Mouse (Mus musculus): ENCODE measurements at regions not wholly inside any gene's neighbourhood (a gene's known extent, or its start where the extent isn't known, plus 50 kb on each side); places are given as distances from the start of the nearest gene placed in this dataset.

- DNase-seq (ENCODE audit: low read depth): no peak
Observed at GRCm38 (mm10) chr4:12272378-12272777, 100.6 kb upstream of the Fam92a start.

DNA sequence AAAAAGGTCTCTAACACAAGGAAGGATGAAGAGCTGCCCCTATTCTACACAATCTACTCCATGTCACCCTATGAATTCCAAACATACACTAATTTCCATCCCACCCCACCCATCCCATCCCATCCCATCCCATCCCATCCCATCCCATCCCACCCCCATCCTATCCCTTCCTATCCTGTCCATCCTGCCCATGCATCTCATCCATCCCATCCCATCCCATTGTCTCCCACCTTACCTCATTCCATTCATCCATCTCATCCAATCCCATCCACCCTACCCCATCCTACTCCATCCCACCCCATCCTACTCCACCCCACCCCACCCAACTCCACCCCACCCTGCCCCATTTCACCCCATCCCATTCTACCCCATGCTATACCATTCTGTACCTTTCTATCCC is 91.9 kb upstream of the Fam92a start:
- DNase-seq (ENCODE audit: low read depth): no peak

DNA sequence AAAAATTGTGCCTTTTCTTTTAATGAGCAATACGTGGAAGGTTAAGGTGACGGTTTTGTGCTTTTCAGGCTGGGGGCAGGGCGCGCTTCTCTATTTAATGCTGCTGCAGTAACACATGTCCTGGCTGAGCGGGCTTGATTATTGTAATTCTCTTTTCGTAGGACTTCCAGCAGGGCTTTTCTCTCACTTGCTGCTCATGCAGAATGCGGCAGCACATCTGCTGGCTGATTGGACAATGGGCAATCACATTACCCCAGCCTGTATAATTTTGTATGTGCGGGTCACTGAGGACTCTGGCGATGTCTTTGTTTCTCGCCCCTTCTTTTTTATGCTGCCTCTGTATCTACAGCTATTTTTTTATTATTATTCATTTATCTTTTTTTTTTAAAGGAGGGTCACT is 91.4 kb upstream of the Fam92a start:
- no peak for DNase-seq (ENCODE audit: low read depth)

DNA sequence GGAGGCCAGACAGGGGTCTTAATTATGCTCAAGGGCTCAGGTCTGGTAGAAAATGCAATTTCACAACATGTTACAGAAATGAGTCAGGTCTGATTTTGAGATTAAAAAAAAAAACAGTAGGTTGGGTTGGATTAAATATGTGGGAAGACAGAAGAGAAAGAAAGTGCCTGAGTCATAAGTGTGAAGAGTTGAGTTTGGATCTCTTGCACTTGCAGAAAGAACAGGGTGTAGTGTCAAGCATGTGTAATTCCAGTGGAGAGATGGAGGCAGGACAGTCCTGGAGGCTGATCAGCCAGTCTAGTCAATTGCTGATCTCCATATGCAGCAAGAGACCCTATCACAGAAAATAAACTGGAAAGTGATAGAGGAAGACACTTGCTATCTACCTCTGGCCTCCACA is 76.2 kb upstream of the Fam92a start:
- DNase-seq (ENCODE audit: low read depth): no peak

GRCm38 (mm10) chr4:12246595-12246994 is 74.8 kb upstream of the Fam92a start:
- no peak for DNase-seq (ENCODE audit: low read depth)

DNA sequence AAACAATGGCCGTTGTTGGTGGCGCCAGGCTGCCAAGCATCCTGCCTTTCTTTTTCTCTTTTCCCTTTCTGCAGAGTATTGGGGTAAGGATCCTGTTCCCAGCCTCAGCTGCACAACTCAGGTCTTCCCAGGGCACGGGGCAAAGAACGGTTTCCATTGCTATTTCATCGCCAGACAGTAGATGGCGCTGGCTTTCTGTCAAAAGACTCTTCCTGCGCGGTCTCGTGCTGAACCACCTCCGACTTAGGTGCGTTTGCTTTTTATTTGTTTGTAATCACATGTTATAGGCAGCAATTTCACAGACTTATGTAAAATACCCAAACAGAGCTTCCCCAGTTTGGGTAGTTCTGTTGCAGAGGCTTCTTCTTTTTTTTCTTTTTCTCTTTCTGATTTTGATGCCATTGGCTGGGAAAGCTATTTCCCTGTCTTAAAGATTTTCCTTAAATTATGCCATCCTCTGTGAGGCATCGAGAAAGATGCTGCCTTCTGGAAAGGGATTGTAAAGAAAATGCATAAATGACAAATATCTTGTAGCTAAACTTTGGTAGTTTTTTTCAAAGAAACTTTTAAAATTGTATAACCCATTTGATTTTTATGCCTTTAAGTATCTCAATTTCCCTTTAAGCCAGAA is 69.2 kb upstream of the Fam92a start:
- DNase-seq (ENCODE audit: low read depth): peak; percentile 53

GRCm38 (mm10) chr4:12230731-12231130 is 58.9 kb upstream of the Fam92a start:
- DNase-seq (ENCODE audit: low read depth): no peak

Data from naive thymus-derived CD4-positive, alpha-beta T cell, adult 2 months (primary cell).